20 mouse cellular contexts compared by ENCODE assay signal in the genomic region with DNA sequence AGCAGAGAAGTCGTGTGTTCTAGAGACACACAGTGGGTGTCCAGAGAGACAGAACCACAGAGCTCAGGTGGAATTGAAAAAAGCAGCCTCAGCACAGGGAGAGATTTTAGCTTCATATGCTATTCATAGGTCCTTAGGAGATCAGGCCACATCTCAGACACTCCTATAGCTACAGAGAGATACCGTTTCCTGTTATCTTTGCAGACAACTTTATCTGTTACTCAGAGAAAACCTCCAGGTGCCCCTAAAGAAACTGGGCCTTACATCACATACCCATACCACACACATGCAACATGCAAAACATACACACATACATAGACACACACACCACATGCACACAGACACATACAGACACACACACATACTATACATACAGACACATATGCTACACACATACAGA.
"Had no signal": no experiment of that assay in that cellular context is flagged by ENCODE, and none has a peak within 500 bp of the region (broad histone marks: within the 10 kb centered on the region; RNA-seq: fewer than 3 reads in every experiment).

No protein-coding gene starts in this region.

- H3K36me3 ChIP-seq: liver, embryonic 15.5 days; lung, embryonic 15.5 days; midbrain, embryonic 13.5 days; midbrain, embryonic 15.5 days had no signal

- H3K9ac ChIP-seq: liver, embryonic 15.5 days; liver, postnatal 0 days; lung, embryonic 15.5 days; midbrain, embryonic 13.5 days; midbrain, embryonic 15.5 days had no signal

- H3K27ac ChIP-seq: liver, embryonic 15.5 days; lung, embryonic 15.5 days; macrophage; midbrain, embryonic 13.5 days; midbrain, embryonic 15.5 days had no signal

- H3K9me3 ChIP-seq: liver, embryonic 15.5 days; lung, embryonic 15.5 days; midbrain, embryonic 13.5 days; midbrain, embryonic 15.5 days had no signal

- DNase-seq: liver, postnatal 0 days; lung, adult 2 months; lung, postnatal 14 days; lung, postnatal 36 days; retina, postnatal 1 day; right cerebral cortex, adult 18-20 months; right cerebral cortex, postnatal 25 days; right cerebral cortex, postnatal 4 days; spleen, adult 18-20 months; thymus, adult 2 months; thymus, postnatal 14 days; thymus, postnatal 36 days had no signal

- ATAC-seq: liver, postnatal 0 days; lung, postnatal 0 days; midbrain, embryonic 13.5 days; midbrain, embryonic 15.5 days had no signal

- H3K4me3 ChIP-seq: liver, embryonic 15.5 days; lung, embryonic 15.5 days; megakaryocyte, embryonic 14.5 days; midbrain, embryonic 13.5 days; midbrain, embryonic 15.5 days had no signal

- H3K27me3 ChIP-seq: liver, embryonic 15.5 days; lung, embryonic 15.5 days; midbrain, embryonic 13.5 days; midbrain, embryonic 15.5 days had no signal

- H3K4me2 ChIP-seq: liver, embryonic 15.5 days; lung, embryonic 15.5 days; midbrain, embryonic 11.5 days; midbrain, embryonic 13.5 days; midbrain, embryonic 15.5 days had no signal
